Mouse (Mus musculus) lung, postnatal 25 days (tissue): ENCODE measurements at regions not wholly inside any gene's neighbourhood (a gene's known extent, or its start where the extent isn't known, plus 50 kb on each side); places are given as distances from the start of the nearest gene placed in this dataset.

Source experiments
- DNase-seq: peaks from one replicate; pipeline ENCODE4 v3.0.0; 2022; ENCODE audit warnings: low spot score

DNA sequence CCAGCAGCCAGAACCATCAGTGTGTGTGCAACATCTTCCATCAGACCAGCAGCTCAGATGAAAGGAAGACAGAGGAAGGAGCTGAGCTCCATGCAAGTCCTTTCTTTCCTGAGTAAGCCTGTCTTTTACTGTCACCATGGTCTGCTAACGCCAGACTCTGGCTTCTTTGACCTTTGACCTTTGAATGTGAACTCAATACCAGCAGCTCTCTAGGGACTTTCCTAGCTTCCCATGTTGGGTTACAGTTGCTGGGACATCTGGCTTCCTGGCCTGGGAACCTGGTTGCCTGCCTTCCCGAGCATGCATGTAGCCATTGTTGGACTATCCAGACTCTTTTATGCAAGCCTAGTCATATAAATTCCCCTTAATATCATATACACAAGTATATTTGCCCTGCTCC is 492.3 kb downstream of the Tmem132b start:
- no peak for DNase-seq

- no peak for DNase-seq
Measured at GRCm38 (mm10) chr5:126034846-126035245, 503.3 kb downstream of the Tmem132b start.

DNA sequence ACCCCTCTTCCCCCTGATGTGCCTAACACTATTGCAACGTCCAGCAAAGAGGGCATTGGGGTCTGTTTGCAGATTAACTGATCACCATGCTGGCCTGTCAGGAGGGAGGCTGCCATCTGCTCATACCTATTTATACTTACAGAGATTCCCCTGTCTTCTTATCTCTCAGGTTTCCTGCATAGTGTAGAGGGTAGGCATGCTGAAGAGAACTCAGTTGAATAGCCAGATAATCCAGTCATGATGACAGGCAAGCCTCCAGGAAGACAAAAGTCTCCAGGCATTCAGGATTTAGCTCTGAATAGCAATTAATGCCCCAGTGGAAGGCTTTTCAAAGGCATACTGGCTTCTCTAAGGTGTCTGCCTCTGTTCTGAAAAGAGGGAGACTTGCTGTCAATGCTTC is 505.1 kb downstream of the Tmem132b start:
- no peak for DNase-seq

- no peak for DNase-seq
Measured at GRCm38 (mm10) chr5:126045761-126046160, 514.2 kb downstream of the Tmem132b start.

DNA sequence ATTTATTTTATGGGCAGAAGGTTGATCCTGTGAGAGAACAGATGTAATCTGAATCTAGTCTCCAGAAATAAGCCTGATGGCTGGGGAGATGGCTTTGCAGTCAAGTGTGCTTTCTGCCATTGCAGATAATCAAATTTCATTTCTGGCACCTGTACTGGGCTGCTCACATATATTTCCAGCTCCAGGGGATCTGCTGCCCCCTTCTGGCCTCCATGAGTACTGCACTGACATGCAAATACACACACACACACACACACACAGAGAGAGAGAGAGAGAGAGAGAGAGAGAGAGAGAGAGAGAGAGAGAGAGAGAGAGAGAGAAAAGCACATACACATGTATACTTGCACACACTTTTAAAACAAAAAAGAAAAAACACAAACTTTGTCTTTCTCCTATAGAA is 532.1 kb downstream of the Tmem132b start:
- no peak for DNase-seq

- no peak for DNase-seq
Measured at GRCm38 (mm10) chr5:126079281-126079838, 547.8 kb downstream of the Tmem132b start.

DNA sequence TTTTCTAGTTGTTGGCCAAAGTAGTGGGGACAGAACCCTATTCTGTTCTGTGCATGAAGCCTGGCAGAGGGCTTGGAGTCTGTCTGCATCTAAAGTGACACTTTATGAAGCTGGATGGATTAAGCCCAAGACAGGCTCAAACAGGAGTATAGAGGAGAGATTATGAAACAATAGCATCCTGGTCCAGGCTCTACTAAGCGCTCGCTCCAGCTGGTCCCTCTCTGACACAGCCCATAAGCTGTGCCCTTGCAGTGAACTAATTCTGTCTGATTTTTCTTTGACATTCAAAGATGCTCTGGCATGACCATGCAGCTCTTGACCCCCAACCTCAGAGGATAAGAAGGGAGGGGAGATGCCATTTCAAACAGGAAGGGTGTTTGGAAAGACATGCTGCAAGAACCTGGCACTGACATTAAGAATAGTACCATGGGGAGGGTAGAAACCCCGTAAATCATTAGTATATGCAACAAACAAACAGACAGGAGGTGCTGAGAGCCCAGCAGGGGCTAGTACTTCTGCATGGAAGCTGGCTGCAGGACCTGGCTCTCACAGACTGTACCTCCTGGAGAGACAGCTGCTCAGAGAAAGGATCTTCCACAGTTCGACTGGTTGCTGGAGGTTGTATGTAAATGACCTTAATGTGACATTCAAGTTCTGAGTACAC is 556.8 kb downstream of the Tmem132b start:
- DNase-seq, result no peak

- no peak for DNase-seq
Measured at GRCm38 (mm10) chr5:126093196-126093595, 561.6 kb downstream of the Tmem132b start.

DNA sequence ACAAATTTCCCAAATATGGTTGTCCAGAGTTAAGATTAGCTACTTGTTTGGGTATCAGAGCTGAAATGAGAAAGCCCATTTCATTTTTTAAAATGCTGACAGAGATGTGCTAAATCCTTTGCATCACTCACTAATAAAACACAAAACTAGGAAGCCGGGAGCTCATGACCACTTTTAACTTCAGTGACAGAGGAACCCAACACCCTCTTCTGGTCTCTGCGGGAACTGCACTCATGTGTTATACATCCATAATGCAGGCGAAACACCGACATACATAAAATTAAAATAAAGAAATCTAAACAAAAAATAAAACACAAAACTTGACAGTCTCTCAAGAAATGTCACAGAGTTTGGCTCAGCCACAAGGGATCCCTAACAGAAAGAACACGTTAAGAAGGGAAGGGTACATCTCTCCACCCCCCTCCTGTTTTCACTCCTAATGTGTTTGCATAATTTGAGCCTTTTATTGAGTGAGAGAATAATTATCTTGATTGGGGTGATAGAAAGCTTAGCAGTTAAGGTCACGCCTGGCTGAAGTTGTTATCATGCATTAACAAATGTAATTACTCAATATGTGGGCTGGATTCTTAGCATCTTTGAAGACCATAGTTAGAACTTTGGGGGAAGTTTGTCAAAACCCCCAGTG is 565.2 kb downstream of the Tmem132b start:
- no peak for DNase-seq

DNA sequence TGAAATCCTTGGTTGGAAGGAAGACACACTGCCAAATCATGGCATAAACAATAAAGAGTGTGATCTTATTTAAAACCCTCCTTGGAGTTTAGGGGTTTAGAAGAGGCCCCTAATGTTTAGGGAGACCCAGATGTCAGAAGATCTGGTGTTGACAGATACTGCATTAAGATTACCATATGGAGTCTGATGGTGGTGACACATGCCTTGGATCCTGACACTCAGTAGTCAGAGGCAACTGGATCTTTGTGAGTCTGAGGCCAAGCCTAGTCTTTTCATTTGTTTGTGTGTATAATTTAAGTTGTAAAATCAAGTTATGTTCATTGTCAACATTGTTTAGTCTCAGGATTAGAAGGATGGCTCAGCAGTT is 565.7 kb downstream of the Tmem132b start:
- DNase-seq, result no peak

GRCm38 (mm10) chr5:126098433-126098832 is 566.9 kb downstream of the Tmem132b start:
- no peak for DNase-seq

GRCm38 (mm10) chr5:126099931-126100330 is 568.4 kb downstream of the Tmem132b start:
- no peak for DNase-seq

- DNase-seq, result no peak
Measured at GRCm38 (mm10) chr5:126104464-126104863, 572.9 kb downstream of the Tmem132b start.

GRCm38 (mm10) chr5:126104883-126105282 is 573.3 kb downstream of the Tmem132b start:
- no peak for DNase-seq

- DNase-seq, result no peak
Measured at GRCm38 (mm10) chr5:126105446-126105845, 573.9 kb downstream of the Tmem132b start.

DNA sequence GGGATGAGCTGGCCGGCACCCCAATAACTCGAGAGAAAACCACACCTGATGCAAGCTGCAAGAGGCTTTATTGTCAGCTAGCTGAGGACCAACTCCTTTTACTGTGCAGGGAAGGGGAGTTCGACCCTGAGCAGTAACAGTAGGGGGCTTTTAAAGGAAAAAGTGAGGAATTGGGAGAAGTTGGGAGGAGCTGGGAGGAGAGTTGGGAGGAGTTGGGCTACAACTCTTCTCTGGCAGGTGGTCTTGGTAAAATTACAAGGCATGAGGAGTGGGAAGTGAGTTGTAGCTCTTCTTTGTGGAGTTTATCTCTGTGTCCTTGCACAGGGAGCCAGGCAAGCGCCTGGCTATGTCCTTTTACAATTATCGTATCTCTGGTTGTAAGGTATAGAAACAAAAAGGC is 575.4 kb downstream of the Tmem132b start:
- DNase-seq, result no peak

- DNase-seq, result no peak
Measured at GRCm38 (mm10) chr5:126108837-126109236, 577.3 kb downstream of the Tmem132b start.

GRCm38 (mm10) chr5:126117291-126117690 is 585.7 kb downstream of the Tmem132b start:
- no peak for DNase-seq

GRCm38 (mm10) chr5:126117906-126118521 is 586.4 kb downstream of the Tmem132b start:
- DNase-seq, result no peak

DNA sequence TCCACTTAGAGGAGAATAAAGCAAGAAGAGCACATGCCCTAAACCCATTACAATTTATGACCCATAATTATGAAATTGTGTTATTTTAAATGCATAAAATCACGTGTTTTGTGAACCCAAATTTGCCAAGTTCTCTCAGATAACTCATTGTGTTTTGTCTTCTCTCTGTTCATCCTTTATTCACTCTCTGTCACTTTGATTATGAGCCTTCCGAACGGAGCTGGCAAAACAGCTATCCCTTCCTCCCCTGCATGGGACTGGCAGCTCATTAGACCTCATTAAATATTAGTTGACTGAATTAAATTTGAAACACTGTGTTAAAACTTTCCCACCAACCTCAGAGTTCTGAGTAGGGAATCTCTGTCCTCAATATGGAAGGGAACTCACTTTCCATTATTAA is 587.2 kb downstream of the Tmem132b start:
- DNase-seq, result no peak

DNA sequence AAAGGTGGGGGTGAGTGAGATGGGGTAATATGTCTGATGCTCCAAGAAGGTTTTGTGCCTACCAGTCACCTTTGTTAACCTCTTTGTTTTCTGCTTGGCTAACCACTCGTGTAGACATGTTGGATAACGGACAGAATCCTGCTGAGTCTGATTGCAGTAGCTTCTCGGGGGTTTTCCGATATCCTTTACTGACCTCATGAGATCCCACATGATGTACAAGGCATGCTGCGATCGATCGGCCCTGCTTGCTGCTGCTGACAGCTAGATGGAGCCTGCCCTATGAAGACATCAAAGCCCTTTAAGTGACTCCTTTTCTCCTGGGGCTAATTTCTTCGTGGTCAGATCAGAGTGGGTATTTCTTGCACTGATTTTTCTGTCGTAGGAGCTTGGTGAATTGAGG is 591.6 kb downstream of the Tmem132b start:
- no peak for DNase-seq

GRCm38 (mm10) chr5:126127486-126127885 is 595.9 kb downstream of the Tmem132b start:
- no peak for DNase-seq

DNA sequence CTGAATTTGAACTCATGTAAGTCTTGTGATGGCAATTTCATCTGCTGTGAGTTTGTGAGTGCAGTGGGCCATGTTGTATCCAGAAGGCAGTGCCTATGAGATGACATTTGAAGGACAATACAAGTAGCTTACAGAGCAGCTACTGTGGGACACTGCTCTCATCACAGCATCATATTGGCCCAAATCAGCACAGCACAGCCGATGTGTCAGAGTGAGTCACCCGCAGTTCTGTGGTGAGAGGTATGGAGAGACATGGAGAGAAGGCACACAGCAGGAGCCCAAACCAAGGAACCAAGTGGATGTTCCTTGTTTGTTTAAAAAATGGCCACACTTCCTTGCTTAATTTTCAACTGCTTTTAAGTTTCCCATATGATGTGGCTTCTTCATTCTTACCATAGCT is 617.3 kb downstream of the Tmem132b start:
- DNase-seq, result no peak
